Mouse (Mus musculus) olfactory bulb, adult 2 months (tissue): ENCODE results near the gene Nod1. TPM values are rescaled to one million over a fixed set of nuclear protein-coding genes. Genes with fewer than 3 reads are reported as not detected.

Experiments
- H3K27ac ChIP-seq: fragments of 200-500 bp; 2 replicates; pipeline ENCODE4 v1.5.1; 2012; ENCODE audit warnings: low read depth, low read length; ENCODE audit not compliant: insufficient read depth
- H3K4me1 ChIP-seq: fragments of 200-500 bp; 2 replicates; pipeline ENCODE4 v1.6.1; 2012; ENCODE audit warnings: low read length; ENCODE audit not compliant: control insufficient read depth, insufficient read depth
- H3K4me3 ChIP-seq: fragments of 200-500 bp; 2 replicates; pipeline ENCODE4 v1.5.1; 2012; ENCODE audit warnings: mild to moderate bottlenecking, low read depth, low read length, moderate library complexity; ENCODE audit not compliant: insufficient read depth
- CTCF ChIP-seq: fragments of 200-500 bp; IDR thresholded peaks from 2 replicates; pipeline ENCODE4 v1.5.1; 2012; ENCODE audit warnings: low read depth, mild to moderate bottlenecking, low read length, moderate library complexity; ENCODE audit not compliant: insufficient read depth
- POLR2A ChIP-seq: fragments of 200-500 bp; IDR thresholded peaks from 2 replicates; pipeline ENCODE4 v1.6.1; 2012; ENCODE audit warnings: mild to moderate bottlenecking, low read depth, low read length, moderate library complexity; ENCODE audit not compliant: insufficient read depth
- WGBS: fragments of 180-500 bp; shearing (Covaris S2); methylation state at CpG from one replicate; pipeline ENCODE4 v1.1.7; 2018; 5-methylcytosine and 5-hydroxymethylcytosine counted together
- polyA plus RNA-seq: library from polyadenylated mRNA; stranded (reverse); fragments of >200 nt; gene quantifications from 2 replicates; pipeline ENCODE4 v1.2.4, GENCODE M21; 2012; ENCODE audit warnings: low replicate concordance; ENCODE audit not compliant: missing spikeins, insufficient read depth, insufficient read length

Nod1 gene
- polyA plus RNA-seq, 1 experiment, result not detected

DNA sequence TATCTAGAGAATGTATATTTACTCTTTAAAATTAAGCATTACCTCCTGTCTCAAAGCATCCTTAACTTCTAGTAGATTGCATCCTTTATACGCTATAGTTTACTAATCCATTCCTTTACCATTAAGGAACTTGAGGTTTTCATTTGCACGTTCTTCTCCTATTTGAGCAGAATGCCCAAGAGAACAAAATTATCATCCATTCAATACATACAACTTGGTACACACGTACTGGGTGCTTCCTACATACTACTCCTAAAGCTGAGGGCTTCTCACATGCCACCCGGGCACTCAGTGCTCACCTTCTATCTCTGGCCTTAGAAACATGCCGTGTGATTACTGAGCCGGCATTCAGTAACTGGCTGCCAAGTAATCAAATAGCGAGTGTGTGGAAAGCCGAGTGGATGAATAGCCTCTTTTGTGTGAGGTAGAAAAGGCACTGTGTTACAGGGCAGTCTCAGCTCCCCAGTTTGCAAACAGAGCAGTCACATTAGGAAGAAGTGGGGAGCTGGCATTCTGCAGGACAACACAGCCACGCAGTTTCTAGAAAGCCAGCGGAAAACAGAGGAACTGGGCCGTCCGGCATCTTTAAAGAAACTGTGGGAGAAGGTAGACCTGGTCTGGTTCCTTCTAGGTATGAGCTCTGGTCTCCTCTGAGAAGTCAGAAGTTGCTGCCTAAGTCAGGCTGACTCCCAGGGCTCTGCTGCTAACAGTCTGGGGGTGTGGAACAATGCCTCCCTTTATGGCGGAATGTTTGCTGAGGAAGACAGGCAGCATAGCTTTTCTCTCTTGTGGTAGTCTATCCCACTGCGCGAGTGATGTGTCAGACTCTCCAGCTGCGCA lies 37.2 kb upstream of the Nod1 start:
- Histone ChIP-seq H3K27ac (no peak overlapping the region), H3K4me3 (no peak overlapping the region)
- WGBS, result 20% methylated on average over 16 of the region's 16 CpGs

DNA sequence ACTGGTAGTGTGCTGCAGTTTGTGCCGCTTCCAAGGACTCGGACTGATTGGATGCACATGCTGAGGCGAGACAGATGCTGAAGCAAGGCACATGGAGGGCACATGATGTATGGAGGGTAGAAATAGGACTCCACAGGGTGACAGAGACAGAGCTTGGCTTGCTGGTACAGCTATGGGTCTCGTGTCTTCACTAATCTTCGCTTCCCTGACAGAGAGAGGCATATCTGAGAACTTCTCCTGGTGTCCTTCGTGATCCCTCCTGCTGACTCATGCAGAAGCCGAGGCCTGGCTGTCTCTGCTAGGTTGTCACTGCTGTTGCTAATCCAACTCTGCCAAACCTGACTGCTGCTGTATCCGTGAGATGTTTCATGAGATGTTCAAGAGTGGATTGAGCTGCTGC lies 36.0 kb upstream of the Nod1 start:
- 93% methylated on average over 8 of the region's 8 CpGs for whole genome bisulfite sequencing
- no peak for TF ChIP-seq POLR2A
- no peak for TF ChIP-seq CTCF
- H3K4me1 ChIP-seq, result peaks cover 4% of the 10 kb centered on the region
- H3K27ac ChIP-seq, result no peak overlapping the region
- H3K4me3 ChIP-seq, result no peak overlapping the region

More for the DNA sequence above, 37.2 kb upstream of the Nod1 start:
- TF ChIP-seq CTCF (no peak), POLR2A (no peak)
- peaks cover 4% of the 10 kb centered on the region for H3K4me1 ChIP-seq

DNA sequence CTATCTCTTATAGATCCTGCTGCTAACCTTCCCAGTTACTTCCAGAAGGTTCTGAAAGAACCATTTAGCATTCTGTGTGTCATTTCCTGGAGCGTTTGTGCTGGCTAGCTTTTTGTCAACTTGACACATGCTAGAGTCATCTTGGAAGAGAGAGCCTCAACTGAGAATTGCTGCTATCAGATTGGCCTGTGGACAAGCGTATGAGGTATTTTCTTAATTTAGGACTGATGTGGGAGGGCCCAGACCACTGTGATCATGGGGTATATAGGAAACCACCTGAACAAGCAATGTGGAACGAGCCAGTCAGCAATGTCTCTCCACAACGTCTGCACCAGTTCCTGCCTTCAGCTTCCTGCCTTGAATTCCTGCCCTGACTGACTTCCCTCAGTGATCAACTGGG lies 31.1 kb upstream of the Nod1 start:
- Histone ChIP-seq H3K27ac (no peak overlapping the region), H3K4me1 (no peaks in the 10 kb centered on the region), H3K4me3 (no peak overlapping the region)
- TF ChIP-seq CTCF (no peak), POLR2A (no peak)
- 69% methylated on average over 4 of the region's 4 CpGs for WGBS

DNA sequence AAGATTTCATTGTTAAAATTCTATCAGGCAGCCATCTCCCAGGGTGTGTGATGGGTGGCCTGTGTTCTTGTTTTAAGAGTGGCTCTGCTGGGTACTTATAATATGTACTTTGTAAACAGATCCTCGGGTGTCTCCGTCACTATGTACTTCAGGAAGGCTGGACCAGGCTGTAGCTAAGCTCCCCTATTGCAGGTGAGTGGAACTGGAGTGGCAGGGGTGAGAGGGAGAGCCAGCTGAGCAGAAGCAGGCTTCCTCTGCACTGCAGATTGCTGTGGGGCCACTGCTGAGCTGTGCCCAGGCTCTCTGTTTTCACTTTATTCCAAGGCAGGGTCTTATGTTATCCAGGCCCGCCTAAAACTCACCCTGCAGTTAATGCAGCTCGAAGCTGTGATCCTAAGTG lies 30.0 kb upstream of the Nod1 start:
- TF ChIP-seq POLR2A (no peak), CTCF (no peak)
- Histone ChIP-seq H3K4me1 (no peaks in the 10 kb centered on the region), H3K4me3 (no peak overlapping the region), H3K27ac (no peak overlapping the region)
- 87% methylated on average over 4 of the region's 4 CpGs for WGBS

DNA sequence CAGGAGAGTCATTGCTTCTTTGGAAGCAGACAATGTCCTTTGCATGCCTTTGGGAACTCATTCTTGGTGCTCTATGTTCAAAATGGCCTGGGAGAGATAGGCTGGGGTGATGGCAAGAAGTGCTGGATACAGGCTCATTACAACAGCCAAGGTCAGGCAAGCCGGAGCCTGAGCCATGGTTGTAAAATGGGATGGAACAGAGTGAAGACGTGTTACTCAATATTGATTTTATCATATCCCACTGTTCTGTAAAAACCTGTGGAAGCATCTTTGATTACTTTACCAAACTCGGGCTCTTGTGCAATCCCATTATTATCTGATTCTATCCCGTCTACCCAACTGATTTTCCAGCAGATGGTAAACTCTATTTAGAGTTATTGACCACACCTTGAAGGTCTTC lies 28.9 kb upstream of the Nod1 start:
- H3K4me1 ChIP-seq, result no peaks in the 10 kb centered on the region
- H3K27ac ChIP-seq, result no peak overlapping the region
- WGBS, result 91% methylated on average over 4 of the region's 4 CpGs
- no peak overlapping the region for H3K4me3 ChIP-seq
- TF ChIP-seq POLR2A, result no peak
- TF ChIP-seq CTCF, result no peak

DNA sequence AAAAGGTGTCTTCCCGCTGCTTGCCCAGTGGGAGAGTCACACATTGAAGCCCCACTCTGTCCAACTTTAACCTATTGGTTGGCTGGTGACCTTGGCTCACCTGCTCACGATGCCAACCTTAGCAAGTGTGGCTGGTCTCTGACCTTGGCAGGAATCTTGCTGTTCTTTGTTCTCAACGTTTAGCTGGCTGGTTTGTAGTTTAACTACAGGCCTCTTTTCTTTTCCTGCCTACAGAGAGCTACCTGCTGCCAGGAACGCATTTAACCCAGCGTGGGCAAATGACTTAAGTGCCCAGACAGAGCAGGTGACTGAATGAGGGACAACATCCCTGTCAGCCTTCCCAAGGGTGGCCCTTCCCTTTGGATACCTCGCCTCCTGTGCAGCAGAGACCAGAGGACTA lies 25.3 kb upstream of the Nod1 start:
- H3K27ac ChIP-seq, result no peak overlapping the region
- TF ChIP-seq POLR2A (no peak), CTCF (no peak)
- H3K4me3 ChIP-seq, result no peak overlapping the region
- no peaks in the 10 kb centered on the region for H3K4me1 ChIP-seq
- 75% methylated on average over 6 of the region's 6 CpGs for WGBS

DNA sequence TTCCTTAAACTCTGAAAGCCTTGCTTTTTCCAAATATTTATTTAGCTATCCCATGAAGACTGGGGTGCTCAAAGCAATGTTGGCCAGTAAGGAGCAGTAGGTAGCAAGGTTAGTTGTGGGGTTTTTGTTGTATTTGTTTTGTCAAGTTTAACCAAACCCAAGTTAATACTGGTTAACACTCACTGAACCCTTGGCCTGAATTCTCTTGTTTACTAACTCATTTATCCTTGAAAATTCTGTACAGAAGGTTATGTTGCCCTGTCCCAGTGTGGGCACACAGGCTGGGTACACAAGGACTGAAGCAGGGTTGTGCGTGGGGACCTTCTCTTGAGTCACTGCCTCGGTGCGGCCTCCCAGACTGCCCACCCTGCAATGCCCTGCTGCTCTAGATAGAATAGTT lies 23.9 kb upstream of the Nod1 start:
- Histone ChIP-seq H3K4me3 (no peak overlapping the region), H3K27ac (no peak overlapping the region), H3K4me1 (no peaks in the 10 kb centered on the region)
- 91% methylated on average over 3 of the region's 3 CpGs for WGBS
- TF ChIP-seq POLR2A (no peak), CTCF (no peak)

DNA sequence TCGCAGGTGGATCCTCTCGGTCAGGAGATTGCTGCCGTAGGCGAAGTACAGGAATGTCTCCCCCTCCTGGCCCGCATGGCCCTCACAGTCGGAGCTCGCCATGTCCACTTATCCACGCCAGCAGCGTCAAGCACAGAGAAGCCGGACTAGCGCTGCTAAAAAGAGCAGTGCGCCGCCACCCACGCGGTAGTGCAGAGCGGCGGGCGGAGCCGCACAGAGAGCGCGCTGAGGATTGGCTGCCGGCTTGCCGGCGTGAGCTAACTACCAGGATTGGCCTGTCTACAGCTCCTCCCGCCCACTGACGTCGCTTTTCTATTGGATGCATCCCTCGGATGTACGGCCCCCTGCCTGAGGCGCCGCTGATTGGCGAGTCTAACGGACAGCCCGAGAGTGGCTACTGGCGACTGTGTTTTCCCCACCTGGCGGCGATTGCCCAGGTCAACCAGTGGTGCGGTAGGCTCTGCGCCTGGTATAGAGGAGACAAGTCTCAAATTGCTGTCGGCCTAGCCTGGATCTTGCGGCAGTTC lies 20.4 kb upstream of the Nod1 start, which contains the start of gene Ggct:
Ggct (minus strand) TSS at position 217 of the 527 bp plus-strand sequence.
- TF ChIP-seq CTCF (peak; percentile 51; the same call in 1 of the 2 replicates), POLR2A (peak; percentile 85)
- 0 out of 2 replicates have a peak, but pooled peaks cover 2% of the 10 kb centered on the region for H3K4me1 ChIP-seq
- H3K4me3 ChIP-seq, result peak within 1 kb of the TSS; percentile 63
- peak within 1 kb of the TSS; percentile 36 for H3K27ac ChIP-seq
- under 1% methylated on average over 41 of the region's 41 CpGs for WGBS

DNA sequence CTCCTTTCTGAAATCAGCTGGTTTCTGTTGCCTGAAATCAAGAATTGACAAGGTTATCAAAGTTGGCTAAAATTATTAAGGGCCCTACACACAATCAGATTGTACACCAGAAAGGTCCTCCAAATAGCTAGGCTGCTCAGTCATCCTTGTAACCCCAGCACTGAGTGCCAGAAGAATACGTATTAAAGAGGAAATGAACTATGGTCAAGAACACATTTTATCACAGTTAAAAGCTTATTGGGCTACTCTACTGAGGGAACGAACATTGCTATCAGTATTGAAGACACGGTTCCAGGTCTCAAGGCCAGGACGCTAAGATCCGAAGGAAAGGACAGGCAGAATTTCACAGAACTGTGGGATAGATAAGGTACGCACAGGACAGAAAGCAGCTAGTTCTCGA lies 19.7 kb upstream of the Nod1 start:
- TF ChIP-seq CTCF, result no peak
- TF ChIP-seq POLR2A, result no peak
- peak overlapping the region; percentile 63 for H3K4me3 ChIP-seq
- 0 out of 2 replicates have a peak, but pooled peaks cover 2% of the 10 kb centered on the region for H3K4me1 ChIP-seq
- 1% methylated on average over 7 of the region's 7 CpGs for WGBS
- H3K27ac ChIP-seq, result no peak overlapping the region

DNA sequence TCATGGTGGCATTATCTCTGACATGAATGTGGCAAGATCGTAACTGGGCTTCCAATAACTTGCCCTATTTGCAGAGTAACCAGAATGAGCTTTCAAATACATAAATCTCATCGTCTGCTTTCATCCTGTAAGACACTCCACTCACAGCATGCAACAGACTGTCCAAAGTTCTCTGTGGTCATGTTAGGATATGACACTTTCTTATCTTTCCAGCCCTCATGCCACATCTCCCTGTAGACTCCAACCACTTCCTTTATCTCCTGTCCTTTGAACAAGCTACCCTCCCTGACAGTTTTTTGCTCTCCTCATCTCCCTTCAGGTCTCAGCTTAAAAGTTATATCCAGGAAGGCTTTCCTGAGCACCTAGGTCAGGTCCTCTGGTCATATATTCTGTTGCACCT lies 18.8 kb upstream of the Nod1 start:
- H3K4me1 ChIP-seq, result 0 out of 2 replicates have a peak, but pooled peaks cover 2% of the 10 kb centered on the region
- H3K4me3 ChIP-seq, result no peak overlapping the region
- TF ChIP-seq POLR2A, result no peak
- TF ChIP-seq CTCF, result no peak
- WGBS, result 95% methylated on average over 2 of the region's 2 CpGs
- H3K27ac ChIP-seq, result no peak overlapping the region
